Mouse (Mus musculus): ENCODE measurements at regions not wholly inside any gene's neighbourhood (a gene's known extent, or its start where the extent isn't known, plus 50 kb on each side); places are given as distances from the start of the nearest gene placed in this dataset.

DNA sequence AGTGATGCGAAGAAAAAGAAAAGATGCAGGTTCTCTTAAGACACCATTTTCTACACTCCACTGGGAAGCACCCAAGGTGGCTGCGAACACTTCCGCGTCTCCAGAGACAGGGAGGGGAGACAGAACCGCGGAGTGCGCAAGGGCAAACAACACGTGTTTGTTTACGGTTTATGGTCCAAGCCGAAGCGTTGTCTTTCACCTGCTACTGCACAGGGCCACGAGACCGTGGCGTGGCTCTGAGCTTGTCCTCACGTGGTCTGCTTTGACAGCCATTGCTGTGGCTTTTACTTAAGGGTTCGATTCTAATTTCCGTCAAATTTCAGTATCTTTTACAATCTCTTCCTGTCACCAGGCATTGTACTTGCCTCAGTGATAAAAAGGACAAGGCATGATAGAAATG is 257.2 kb upstream of the Atp5g3 start:
- H3K9me3 ChIP-seq: no peaks in the 10 kb centered on the region
- H3K4me1 ChIP-seq: 0 out of 2 replicates have a peak, but pooled peaks cover 6% of the 10 kb centered on the region
- H3K4me2 ChIP-seq: no peak overlapping the region
- 86% methylated on average over 17 of the region's 17 CpGs for WGBS
- no peak overlapping the region for H3K27ac ChIP-seq
- H3K4me3 ChIP-seq: no peak overlapping the region
- no peak for ATAC-seq (ENCODE audit: borderline replicate concordance, extremely low read depth, low FRiP score, low TSS enrichment)
- H3K27me3 ChIP-seq: no peaks in the 10 kb centered on the region
- H3K9ac ChIP-seq: no peak overlapping the region
- H3K36me3 ChIP-seq: no peaks in the 10 kb centered on the region

DNA sequence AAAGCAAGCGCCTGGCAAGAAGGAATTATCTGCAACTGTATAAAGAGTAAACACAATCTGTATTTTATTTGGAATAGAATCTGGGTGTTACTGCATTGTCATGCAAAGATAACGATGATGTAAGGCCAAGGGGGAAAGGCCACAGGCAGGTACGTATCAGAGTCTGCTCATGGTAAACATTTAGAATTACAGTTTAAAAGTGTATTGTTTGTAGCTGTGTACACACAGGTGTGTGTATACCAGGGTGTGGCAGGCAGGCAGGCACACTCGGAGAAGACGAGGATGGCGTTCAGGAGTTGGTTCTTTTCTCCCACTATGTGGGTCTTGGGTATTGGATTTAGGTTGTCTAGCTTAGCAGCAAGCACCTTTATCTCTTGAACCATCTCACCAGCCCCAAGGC is 242.9 kb upstream of the Atp5g3 start:
- H3K4me3 ChIP-seq: no peak overlapping the region
- 71% methylated on average over 6 of the region's 6 CpGs for WGBS
- no peaks in the 10 kb centered on the region for H3K9me3 ChIP-seq
- H3K27ac ChIP-seq: no peak overlapping the region
- H3K36me3 ChIP-seq: no peaks in the 10 kb centered on the region
- no peak overlapping the region for H3K9ac ChIP-seq
- ATAC-seq (ENCODE audit: borderline replicate concordance, extremely low read depth, low FRiP score, low TSS enrichment): no peak
- no peaks in the 10 kb centered on the region for H3K27me3 ChIP-seq
- no peak overlapping the region for H3K4me2 ChIP-seq
- H3K4me1 ChIP-seq: 0 out of 2 replicates have a peak, but pooled peaks cover 10% of the 10 kb centered on the region

DNA sequence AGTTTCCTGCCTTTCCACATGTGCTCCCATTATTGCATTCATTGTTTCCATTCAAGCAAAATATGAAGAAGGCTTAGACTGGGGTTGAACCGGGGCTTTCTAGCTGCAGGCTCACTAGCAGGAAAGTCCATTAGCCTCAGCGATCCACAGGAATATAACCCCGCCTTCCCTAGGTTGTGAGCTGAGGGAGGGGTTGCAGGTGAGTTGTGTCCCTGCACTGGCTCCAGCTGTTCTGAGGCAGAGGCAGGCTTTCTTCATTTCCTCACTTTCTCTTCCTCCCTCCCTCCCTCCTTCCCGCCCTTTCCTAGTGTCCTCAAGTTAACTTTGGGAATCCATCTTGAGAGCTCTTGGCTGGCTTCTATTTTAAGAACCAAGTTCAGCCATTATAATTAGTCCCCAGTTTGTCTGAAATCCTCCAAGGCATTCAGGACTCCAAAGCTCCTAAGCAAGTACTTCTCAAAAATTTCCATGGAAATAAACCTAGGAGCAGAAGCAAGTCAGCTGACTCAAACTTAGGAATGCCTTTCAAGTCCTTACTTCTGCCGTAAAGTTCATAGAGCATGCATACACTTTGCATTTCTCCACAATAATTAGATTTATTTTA is 242.2 kb upstream of the Atp5g3 start:
- H3K27ac ChIP-seq: no peak overlapping the region

DNA sequence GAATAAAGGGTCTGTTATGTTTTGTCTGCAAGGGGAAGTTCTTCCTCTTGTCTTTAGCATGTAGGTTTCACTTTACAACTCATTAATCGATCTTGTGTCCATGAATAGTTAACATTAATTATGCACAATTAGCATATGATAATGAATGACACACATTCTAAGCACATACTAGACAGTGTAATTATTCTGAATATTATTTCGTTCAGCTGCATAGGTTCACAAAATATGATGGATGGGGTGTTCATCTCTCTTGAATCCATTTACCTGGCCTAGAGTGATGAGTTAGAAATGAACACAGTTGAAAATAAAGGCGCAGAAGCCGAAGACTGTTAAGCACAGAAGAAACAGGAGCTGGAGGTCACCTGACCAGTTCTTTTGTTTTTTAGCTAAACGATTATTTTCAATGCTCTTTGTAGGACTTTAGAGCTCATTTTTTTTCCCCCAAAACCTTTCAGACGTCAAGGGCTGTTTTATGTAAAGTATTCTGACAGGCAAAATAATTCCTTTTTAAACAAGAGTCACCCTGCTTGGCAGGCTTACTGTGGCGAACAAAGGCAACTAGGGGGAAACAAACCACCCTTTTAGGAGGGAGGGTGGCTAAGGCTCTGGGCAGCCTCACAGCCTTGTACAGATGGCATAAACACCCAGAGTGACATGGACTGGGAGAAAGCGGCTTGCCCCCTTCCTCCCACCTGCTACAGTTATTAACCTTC is 241.6 kb upstream of the Atp5g3 start:
- Histone ChIP-seq H3K36me3 (no peaks in the 10 kb centered on the region), H3K4me1 (0 out of 2 replicates have a peak, but pooled peaks cover 10% of the 10 kb centered on the region), H3K9ac (no peak overlapping the region), H3K4me2 (no peak overlapping the region), H3K4me3 (no peak overlapping the region), H3K27me3 (no peaks in the 10 kb centered on the region), H3K9me3 (no peaks in the 10 kb centered on the region), H3K27ac (no peak overlapping the region)
- ATAC-seq (ENCODE audit: borderline replicate concordance, extremely low read depth, low FRiP score, low TSS enrichment): no peak
- 54% methylated on average over 8 of the region's 8 CpGs for WGBS

More for the DNA sequence above, 242.2 kb upstream of the Atp5g3 start:
- Histone ChIP-seq H3K9ac (no peak overlapping the region), H3K27me3 (no peaks in the 10 kb centered on the region), H3K36me3 (no peaks in the 10 kb centered on the region), H3K4me3 (no peak overlapping the region), H3K9me3 (no peaks in the 10 kb centered on the region), H3K4me2 (no peak overlapping the region), H3K4me1 (0 out of 2 replicates have a peak, but pooled peaks cover 10% of the 10 kb centered on the region)
- ATAC-seq (ENCODE audit: borderline replicate concordance, extremely low read depth, low FRiP score, low TSS enrichment): no peak
- WGBS: 47% methylated on average over 5 of the region's 5 CpGs

DNA sequence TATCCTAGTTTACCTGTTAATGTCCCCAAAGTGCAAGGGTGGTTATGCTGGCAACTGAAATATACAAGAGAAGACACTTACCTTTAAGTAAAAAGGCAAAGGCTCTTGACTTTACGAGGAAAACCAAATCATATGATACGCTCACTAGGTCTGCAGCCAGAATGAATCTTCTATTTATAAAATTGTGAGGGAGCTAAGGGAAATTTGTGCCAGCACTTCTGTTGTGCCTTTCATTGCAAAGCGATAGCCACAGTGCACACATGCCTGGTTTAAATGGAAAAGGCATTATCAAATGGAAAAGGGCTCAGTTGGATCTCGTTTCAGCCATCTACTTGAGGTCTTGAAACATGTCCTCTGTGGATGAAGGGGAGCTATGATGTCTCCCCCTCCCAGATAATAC is 236.1 kb upstream of the Atp5g3 start:
- no peak overlapping the region for H3K27ac ChIP-seq
- no peaks in the 10 kb centered on the region for H3K36me3 ChIP-seq
- H3K4me2 ChIP-seq: no peak overlapping the region
- no peak for ATAC-seq (ENCODE audit: borderline replicate concordance, extremely low read depth, low FRiP score, low TSS enrichment)
- no peak overlapping the region for H3K9ac ChIP-seq
- H3K4me3 ChIP-seq: no peak overlapping the region
- no peaks in the 10 kb centered on the region for H3K4me1 ChIP-seq
- 82% methylated on average over 4 of the region's 4 CpGs for WGBS
- no peaks in the 10 kb centered on the region for H3K9me3 ChIP-seq
- H3K27me3 ChIP-seq: no peaks in the 10 kb centered on the region

DNA sequence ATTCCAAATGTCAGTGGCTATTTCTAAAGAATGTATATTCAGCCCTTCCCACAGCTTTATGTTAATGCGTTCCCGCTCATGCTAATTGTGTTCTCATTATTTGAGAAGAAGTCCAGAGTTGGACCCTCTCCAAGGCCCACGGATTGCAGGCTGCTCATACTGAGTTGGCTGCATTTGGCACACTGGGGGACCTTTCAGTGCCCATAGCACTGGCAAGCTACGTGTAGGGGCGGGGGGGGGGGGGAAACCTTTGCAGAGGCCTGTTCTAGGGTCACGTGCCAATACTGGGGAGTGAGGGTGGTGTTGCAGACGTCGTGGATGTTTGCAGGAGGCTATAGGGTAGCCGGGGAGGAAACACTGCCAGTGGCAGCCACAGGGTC is 225.5 kb upstream of the Atp5g3 start:
- Histone ChIP-seq H3K4me3 (no peak overlapping the region), H3K9me3 (no peaks in the 10 kb centered on the region), H3K4me1 (0 out of 2 replicates have a peak, but pooled peaks cover 6% of the 10 kb centered on the region), H3K4me2 (peak overlapping the region; percentile 18; the same call in 1 of the 2 replicates), H3K27me3 (no peaks in the 10 kb centered on the region), H3K36me3 (no peaks in the 10 kb centered on the region), H3K9ac (no peak overlapping the region), H3K27ac (no peak overlapping the region)
- 15% methylated on average over 9 of the region's 9 CpGs for WGBS
- ATAC-seq (ENCODE audit: borderline replicate concordance, extremely low read depth, low FRiP score, low TSS enrichment): no peak

DNA sequence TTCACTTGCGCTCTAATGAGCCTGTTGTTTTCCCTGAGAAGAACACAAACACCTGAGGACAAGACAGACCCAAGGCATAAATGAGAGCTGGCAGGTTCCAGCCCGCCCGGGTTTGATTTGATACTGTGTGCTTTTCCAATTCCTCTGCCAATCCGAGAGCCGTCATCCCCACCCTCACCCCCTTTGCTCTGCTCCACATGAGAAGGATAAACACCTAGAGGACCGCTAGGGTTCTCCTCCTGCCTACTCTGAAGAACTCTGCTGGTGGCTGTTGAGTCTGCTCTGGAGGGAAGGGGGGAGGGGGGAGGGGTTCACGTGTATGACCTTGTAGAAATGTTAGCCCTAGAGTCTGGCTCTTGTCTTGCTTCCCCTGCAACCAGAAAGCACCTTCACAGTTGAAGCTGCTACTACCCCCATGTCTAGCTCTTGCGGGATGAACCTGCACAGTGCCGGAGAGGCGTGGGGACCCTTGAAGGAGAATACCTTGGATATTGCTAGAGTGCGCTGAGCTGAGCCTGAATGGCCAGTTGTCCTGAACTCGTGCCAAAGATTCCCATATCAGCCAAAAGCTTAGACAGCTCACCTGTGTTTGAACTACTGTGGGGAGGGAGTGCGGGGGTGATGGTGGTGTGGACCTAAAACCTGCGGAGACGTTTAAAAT is 225.0 kb upstream of the Atp5g3 start:
- Histone ChIP-seq H3K4me2 (peak overlapping the region; percentile 18; the same call in 1 of the 2 replicates), H3K27ac (no peak overlapping the region), H3K36me3 (no peaks in the 10 kb centered on the region), H3K4me3 (no peak overlapping the region), H3K27me3 (peaks cover 1% of the 10 kb centered on the region; the same call in 1 of the 2 replicates), H3K9ac (no peak overlapping the region), H3K4me1 (0 out of 2 replicates have a peak, but pooled peaks cover 6% of the 10 kb centered on the region), H3K9me3 (no peaks in the 10 kb centered on the region)
- ATAC-seq (ENCODE audit: borderline replicate concordance, extremely low read depth, low FRiP score, low TSS enrichment): peak; percentile 42; the same call in 1 of the 2 replicates
- WGBS: 40% methylated on average over 15 of the region's 15 CpGs

DNA sequence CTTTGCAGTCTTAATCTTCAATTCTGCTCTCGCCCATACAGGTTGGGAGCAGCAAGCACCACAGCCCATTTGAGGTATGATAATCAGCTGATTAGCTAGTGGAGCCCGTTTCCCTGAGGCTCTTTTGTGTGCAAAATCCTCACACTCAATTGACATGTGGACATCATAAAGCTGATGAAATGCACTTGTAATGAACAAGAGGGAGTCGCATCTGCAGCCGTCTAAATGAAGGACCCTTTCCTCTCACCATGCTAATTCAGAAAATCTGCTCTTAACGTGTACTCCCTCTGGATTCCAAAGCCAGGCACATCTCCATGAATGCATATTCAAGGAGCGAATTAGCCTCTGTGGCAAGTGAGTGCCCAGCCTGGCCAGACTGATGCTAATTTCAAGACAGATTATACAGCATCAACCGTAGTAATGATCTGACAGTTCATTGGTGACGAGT is 219.0 kb upstream of the Atp5g3 start:
- no peak overlapping the region for H3K4me2 ChIP-seq

DNA sequence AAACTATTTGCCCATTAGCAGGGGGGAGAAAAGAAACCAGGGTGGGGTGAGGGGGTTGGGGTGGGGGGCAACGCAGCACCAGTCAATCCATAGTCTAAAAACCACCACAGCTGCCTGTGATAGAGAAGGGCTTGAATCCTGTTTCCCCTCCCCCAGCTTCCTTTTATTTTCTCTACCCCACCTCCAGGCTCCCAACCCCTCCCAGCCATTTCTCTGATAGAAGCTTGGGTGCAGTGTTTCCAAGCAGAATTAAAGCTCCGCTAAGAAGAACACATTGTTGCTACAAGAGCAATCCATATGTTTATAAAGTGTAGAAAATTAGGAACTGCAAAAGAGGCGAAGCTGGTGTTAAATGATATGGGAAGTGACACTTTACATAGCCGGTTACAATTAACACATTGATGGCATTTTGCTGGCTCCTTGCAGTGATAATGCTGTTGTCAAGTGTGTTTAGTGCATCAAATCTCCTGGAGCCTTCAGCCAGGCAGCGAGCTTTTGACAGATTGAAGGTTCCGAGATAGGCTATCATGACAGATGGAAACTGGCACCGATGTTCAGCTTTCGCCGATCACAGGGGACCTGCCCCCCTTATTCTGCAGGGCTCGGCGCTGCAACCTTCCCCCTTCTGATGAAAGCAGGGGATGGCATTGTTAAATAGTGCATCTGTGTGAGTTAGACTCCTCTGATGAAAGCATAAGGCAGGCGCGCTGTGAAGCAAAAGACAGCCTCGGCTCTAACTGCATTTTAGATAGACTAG is 217.8 kb upstream of the Atp5g3 start:
- no peaks in the 10 kb centered on the region for H3K9me3 ChIP-seq
- no peak overlapping the region for H3K9ac ChIP-seq
- no peaks in the 10 kb centered on the region for H3K36me3 ChIP-seq
- peak overlapping the region; percentile 52 for H3K4me2 ChIP-seq
- peaks cover 26% of the 10 kb centered on the region for H3K27me3 ChIP-seq
- no peak overlapping the region for H3K27ac ChIP-seq
- peak overlapping the region; percentile 21 for H3K4me3 ChIP-seq
- no peak for ATAC-seq (ENCODE audit: borderline replicate concordance, extremely low read depth, low FRiP score, low TSS enrichment)
- H3K4me1 ChIP-seq: peaks cover 11% of the 10 kb centered on the region
- 3% methylated on average over 14 of the region's 14 CpGs for WGBS

More for the DNA sequence above, 219.0 kb upstream of the Atp5g3 start:
- Histone ChIP-seq H3K9ac (no peak overlapping the region), H3K27me3 (peaks cover 26% of the 10 kb centered on the region), H3K4me3 (no peak overlapping the region), H3K9me3 (no peaks in the 10 kb centered on the region), H3K36me3 (no peaks in the 10 kb centered on the region), H3K27ac (no peak overlapping the region), H3K4me1 (peaks cover 11% of the 10 kb centered on the region)
- WGBS: 19% methylated on average over 8 of the region's 8 CpGs
- ATAC-seq (ENCODE audit: borderline replicate concordance, extremely low read depth, low FRiP score, low TSS enrichment): no peak

DNA sequence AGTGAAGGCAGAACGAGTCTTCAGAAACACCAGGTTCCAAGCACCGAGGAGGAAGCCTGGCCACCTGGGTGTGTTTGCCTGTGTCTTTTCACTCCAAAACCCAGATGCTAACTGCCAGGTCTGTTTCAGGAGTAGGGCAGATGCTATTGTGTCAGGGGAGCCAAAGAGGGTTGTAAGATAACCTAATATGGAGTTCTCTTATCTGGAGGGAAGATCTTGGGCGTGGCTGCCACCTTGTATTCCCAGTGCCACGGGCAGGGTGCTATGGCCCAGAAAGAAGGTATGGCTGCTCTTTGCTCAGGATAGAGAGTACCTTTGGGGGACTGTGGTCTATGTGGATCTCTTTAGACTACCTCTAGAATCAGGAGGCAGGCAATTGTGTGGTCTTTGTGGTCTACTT is 216.0 kb upstream of the Atp5g3 start:
- Histone ChIP-seq H3K4me2 (no peak overlapping the region), H3K9ac (no peak overlapping the region), H3K27ac (no peak overlapping the region), H3K4me1 (peaks cover 11% of the 10 kb centered on the region), H3K9me3 (no peaks in the 10 kb centered on the region), H3K36me3 (no peaks in the 10 kb centered on the region), H3K4me3 (no peak overlapping the region), H3K27me3 (peaks cover 26% of the 10 kb centered on the region)
- ATAC-seq (ENCODE audit: borderline replicate concordance, extremely low read depth, low FRiP score, low TSS enrichment): no peak
- 66% methylated on average over 4 of the region's 4 CpGs for WGBS

DNA sequence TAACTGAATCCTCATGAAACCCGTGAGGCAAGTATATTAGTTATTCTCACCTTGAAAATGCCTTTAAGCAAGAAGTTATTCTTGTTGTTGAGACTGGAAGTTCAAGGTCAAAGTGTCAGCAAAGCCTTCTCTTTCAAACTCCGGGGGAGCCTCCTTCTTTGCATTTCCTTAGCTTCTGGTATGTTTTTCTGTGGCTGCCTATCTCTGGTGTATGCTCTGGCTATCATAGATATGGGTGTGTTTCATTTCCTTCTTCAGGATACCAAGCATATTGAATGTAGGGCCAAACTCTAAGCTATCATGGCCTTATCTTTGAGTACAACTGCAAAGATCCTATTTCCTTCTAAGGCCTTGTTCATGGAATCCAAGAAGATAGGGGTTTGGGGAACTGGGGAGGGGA is 213.1 kb upstream of the Atp5g3 start:
- no peak overlapping the region for H3K27ac ChIP-seq
- peaks cover 6% of the 10 kb centered on the region for H3K4me1 ChIP-seq
- H3K36me3 ChIP-seq: no peaks in the 10 kb centered on the region
- no peak overlapping the region for H3K4me3 ChIP-seq
- no peaks in the 10 kb centered on the region for H3K9me3 ChIP-seq
- ATAC-seq (ENCODE audit: borderline replicate concordance, extremely low read depth, low FRiP score, low TSS enrichment): no peak
- 50% methylated on average over 2 of the region's 2 CpGs for WGBS
- H3K9ac ChIP-seq: no peak overlapping the region
- H3K27me3 ChIP-seq: peaks cover 8% of the 10 kb centered on the region
- no peak overlapping the region for H3K4me2 ChIP-seq

All from lung, embryonic 15.5 days (tissue).